Mouse (Mus musculus): ENCODE results near the gene Klhl29. TPM values are rescaled to one million over a fixed set of nuclear protein-coding genes. Genes with fewer than 3 reads are reported as not detected.

The Klhl29 gene
- polyA plus RNA-seq, 1 experiment: 6.7 TPM

DNA sequence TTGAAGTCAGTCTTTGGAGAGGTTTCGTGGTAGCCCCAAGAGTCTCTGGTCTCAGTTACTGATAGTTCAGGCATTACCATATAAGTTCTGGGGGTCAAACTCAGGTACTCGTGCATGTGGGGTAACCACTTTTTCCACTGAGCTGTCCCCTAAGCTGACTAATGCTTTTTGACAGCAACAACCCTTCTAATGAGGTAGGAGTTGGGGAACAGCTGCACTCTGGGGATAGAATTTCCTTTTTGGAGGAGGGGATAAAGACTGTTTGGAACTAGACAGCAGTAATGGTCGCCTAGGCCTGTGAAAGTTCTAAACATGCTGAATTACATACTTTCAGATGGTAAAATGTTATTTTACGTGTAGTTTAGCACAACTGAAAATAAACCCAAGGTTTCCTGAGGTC is 184.3 kb downstream of the Klhl29 start:
- no peak overlapping the region for H3K4me3 ChIP-seq (ENCODE audit: control insufficient read depth, insufficient read depth, low read length)
- no peaks in the 10 kb centered on the region for H3K36me3 ChIP-seq (ENCODE audit: control insufficient read depth, insufficient read depth, low read length)
- WGBS: 84% methylated on average over 4 of the region's 4 CpGs
- DNase-seq: no peak
- TF ChIP-seq CTCF (IDR thresholded peaks at IDR 0.05; ENCODE audit: borderline replicate concordance, control insufficient read depth, extremely low read depth, insufficient read depth, low read length, poor library complexity) (no peak), POLR2A (IDR thresholded peaks at IDR 0.05; ENCODE audit: control insufficient read depth, extremely low read depth, insufficient read depth, low read length, poor library complexity) (no peak)
- no peak overlapping the region for H3K27ac ChIP-seq (ENCODE audit: control insufficient read depth, insufficient read depth, low read length)
- no peaks in the 10 kb centered on the region for H3K27me3 ChIP-seq (ENCODE audit: control insufficient read depth, insufficient read depth, low read length)
- H3K4me1 ChIP-seq (replicated peaks; ENCODE audit: control insufficient read depth, insufficient read depth, low read length): no peaks in the 10 kb centered on the region; the same call in 1 of the 2 replicates

DNA sequence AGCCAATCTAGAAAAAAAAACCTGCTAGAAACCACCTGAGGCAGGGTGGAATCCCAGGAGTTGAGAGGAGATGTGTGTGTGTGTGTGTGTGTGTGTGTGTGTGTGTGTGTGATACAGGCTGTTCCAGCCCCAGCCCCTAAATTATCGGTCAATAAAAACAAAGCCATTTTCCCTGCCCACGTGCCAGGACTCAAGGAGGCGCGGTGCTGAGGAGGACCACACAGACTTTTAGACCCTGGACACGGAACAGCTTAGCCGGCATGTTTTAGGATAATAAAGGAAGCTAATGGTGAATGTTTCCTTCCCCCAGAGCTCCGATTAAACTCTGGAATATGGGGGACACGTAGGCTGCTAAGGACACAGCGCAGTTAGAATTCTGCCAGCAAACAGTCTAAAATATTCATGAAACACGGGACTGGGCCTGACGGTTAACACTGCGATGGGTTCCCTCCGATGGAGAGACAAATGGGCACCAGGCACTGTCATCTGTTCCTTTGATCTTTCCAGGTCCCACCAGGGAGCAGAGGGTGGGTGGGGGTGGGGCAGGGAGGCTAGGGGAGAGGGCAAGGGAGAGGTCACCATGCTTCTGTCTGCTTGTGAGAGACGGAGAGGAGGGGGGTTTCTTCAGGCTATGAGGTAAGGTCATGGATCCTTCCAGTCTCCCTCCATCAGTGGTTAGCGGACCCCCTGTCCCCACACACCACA is 185.9 kb downstream of the Klhl29 start:
- WGBS: 72% methylated on average over 15 of the region's 15 CpGs
- TF ChIP-seq CTCF (IDR thresholded peaks at IDR 0.05; ENCODE audit: borderline replicate concordance, control insufficient read depth, extremely low read depth, insufficient read depth, low read length, poor library complexity) (no peak), POLR2A (IDR thresholded peaks at IDR 0.05; ENCODE audit: control insufficient read depth, extremely low read depth, insufficient read depth, low read length, poor library complexity) (no peak)
- Histone ChIP-seq H3K36me3 (ENCODE audit: control insufficient read depth, insufficient read depth, low read length) (no peaks in the 10 kb centered on the region), H3K4me3 (ENCODE audit: control insufficient read depth, insufficient read depth, low read length) (no peak overlapping the region), H3K27me3 (ENCODE audit: control insufficient read depth, insufficient read depth, low read length) (no peaks in the 10 kb centered on the region), H3K27ac (ENCODE audit: control insufficient read depth, insufficient read depth, low read length) (no peak overlapping the region), H3K4me1 (replicated peaks; ENCODE audit: control insufficient read depth, insufficient read depth, low read length) (no peaks in the 10 kb centered on the region; the same call in 1 of the 2 replicates)
- no peak for DNase-seq

DNA sequence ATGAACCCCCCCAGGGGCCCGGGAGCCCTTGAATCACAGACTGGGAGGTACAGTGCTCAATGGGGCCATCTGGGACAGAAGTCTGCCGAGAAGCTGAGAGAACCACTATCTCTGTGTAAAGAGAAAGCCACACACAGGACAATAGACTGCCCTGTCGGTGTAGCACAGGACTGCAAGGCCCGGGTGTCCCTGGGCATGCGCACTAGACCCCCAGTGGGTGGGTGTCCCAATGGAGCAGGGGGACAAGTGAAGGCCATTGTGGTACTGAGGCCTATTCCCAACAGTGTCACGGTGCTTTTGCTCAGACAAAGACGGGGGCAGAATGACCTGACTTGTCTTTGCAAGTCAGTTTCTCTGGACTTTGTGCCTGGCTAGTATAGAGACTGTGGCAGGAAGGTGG is 186.6 kb downstream of the Klhl29 start:
- DNase-seq: no peak
- no peak overlapping the region for H3K27ac ChIP-seq (ENCODE audit: control insufficient read depth, insufficient read depth, low read length)
- WGBS: 87% methylated on average over 7 of the region's 7 CpGs
- no peaks in the 10 kb centered on the region; the same call in 1 of the 2 replicates for H3K4me1 ChIP-seq (replicated peaks; ENCODE audit: control insufficient read depth, insufficient read depth, low read length)
- TF ChIP-seq CTCF (IDR thresholded peaks at IDR 0.05; ENCODE audit: borderline replicate concordance, control insufficient read depth, extremely low read depth, insufficient read depth, low read length, poor library complexity): no peak
- no peak for TF ChIP-seq POLR2A (IDR thresholded peaks at IDR 0.05; ENCODE audit: control insufficient read depth, extremely low read depth, insufficient read depth, low read length, poor library complexity)
- H3K36me3 ChIP-seq (ENCODE audit: control insufficient read depth, insufficient read depth, low read length): no peaks in the 10 kb centered on the region
- H3K4me3 ChIP-seq (ENCODE audit: control insufficient read depth, insufficient read depth, low read length): no peak overlapping the region
- no peaks in the 10 kb centered on the region for H3K27me3 ChIP-seq (ENCODE audit: control insufficient read depth, insufficient read depth, low read length)

DNA sequence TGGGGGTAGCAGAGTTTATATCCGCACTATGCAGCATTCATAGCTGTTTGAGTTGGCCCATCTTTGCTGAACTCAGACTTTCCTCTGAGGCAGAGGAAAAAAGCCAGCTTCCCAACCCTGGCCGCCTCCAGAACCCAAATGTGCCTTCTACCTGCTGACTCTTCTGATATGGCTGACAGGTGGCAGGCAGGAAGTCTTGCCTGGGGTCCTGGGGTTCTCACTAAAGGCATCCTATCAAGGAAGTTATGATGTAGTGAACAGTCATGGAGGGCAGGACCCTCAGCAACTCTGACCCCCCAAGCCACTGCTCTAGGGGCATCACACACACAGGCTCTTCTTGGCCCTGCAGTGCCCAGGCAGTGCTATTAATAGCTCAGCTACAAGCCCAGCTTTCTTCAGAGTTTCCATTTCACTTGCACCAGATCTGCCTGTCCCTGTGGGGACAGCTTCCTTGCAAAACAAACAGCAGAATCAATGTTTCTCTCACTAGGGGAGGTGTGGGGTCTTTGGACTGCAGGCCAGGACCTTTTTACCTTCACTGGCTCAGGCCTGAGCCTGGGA is 187.6 kb downstream of the Klhl29 start:
- no peaks in the 10 kb centered on the region; the same call in 1 of the 2 replicates for H3K4me1 ChIP-seq (replicated peaks; ENCODE audit: control insufficient read depth, insufficient read depth, low read length)
- no peaks in the 10 kb centered on the region for H3K36me3 ChIP-seq (ENCODE audit: control insufficient read depth, insufficient read depth, low read length)
- no peak overlapping the region for H3K4me3 ChIP-seq (ENCODE audit: control insufficient read depth, insufficient read depth, low read length)
- H3K27ac ChIP-seq (ENCODE audit: control insufficient read depth, insufficient read depth, low read length): no peak overlapping the region
- DNase-seq: no peak
- H3K27me3 ChIP-seq (ENCODE audit: control insufficient read depth, insufficient read depth, low read length): no peaks in the 10 kb centered on the region
- TF ChIP-seq POLR2A (IDR thresholded peaks at IDR 0.05; ENCODE audit: control insufficient read depth, extremely low read depth, insufficient read depth, low read length, poor library complexity) (no peak), CTCF (IDR thresholded peaks at IDR 0.05; ENCODE audit: borderline replicate concordance, control insufficient read depth, extremely low read depth, insufficient read depth, low read length, poor library complexity) (no peak)
- 90% methylated on average over 2 of the region's 2 CpGs for WGBS

DNA sequence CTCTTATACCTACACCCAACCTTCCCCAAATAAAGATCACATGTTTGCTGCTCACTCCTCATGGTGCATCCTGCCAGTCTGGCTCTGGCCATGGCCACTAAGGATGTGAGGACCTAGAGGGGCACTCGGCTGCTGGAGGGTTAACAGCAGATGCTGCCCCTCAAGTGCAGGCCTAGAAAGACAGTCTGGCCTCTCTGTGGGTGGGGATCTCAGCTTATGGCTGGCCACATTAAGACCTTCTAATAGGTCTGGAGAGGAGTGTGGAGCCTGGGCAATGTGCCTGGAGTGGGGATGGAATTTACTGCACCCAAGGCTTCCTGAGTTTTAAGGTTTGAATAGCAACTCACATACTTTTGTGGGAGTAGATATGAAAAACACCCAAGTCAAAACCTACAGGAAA is 188.8 kb downstream of the Klhl29 start:
- WGBS: 100% methylated on average over 1 of the region's 1 CpGs
- no peak for TF ChIP-seq CTCF (IDR thresholded peaks at IDR 0.05; ENCODE audit: borderline replicate concordance, control insufficient read depth, extremely low read depth, insufficient read depth, low read length, poor library complexity)
- no peak for TF ChIP-seq POLR2A (IDR thresholded peaks at IDR 0.05; ENCODE audit: control insufficient read depth, extremely low read depth, insufficient read depth, low read length, poor library complexity)

DNA sequence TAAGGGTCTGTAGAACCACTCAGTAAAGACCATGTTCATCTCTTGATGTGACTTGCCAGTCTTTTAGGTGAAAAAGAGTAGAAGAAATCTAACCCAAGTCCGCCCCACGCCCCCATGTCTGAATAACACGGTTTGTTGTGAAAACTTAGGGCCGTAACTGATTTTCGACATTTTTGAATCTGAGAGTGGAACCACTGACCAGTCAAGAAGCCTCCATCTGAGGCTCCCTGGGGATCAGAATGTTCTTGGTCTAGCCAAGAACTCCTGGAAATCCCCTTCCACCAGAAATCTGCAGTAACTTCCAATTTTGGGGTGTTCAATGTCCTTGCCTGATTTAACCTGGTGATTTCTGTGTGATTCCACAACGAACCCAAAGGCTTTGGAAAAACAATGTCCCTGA is 189.9 kb downstream of the Klhl29 start:
- DNase-seq: no peak

More for the DNA sequence above, 188.8 kb downstream of the Klhl29 start:
- H3K27ac ChIP-seq (ENCODE audit: control insufficient read depth, insufficient read depth, low read length): no peak overlapping the region
- H3K4me1 ChIP-seq (replicated peaks; ENCODE audit: control insufficient read depth, insufficient read depth, low read length): no peaks in the 10 kb centered on the region; the same call in 1 of the 2 replicates
- no peaks in the 10 kb centered on the region for H3K27me3 ChIP-seq (ENCODE audit: control insufficient read depth, insufficient read depth, low read length)
- H3K36me3 ChIP-seq (ENCODE audit: control insufficient read depth, insufficient read depth, low read length): no peaks in the 10 kb centered on the region
- DNase-seq: no peak
- no peak overlapping the region for H3K4me3 ChIP-seq (ENCODE audit: control insufficient read depth, insufficient read depth, low read length)

More for the DNA sequence above, 189.9 kb downstream of the Klhl29 start:
- no peak overlapping the region for H3K4me3 ChIP-seq (ENCODE audit: control insufficient read depth, insufficient read depth, low read length)
- H3K4me1 ChIP-seq (replicated peaks; ENCODE audit: control insufficient read depth, insufficient read depth, low read length): no peaks in the 10 kb centered on the region
- WGBS: 94% methylated on average over 6 of the region's 6 CpGs
- H3K27ac ChIP-seq (ENCODE audit: control insufficient read depth, insufficient read depth, low read length): no peak overlapping the region
- H3K27me3 ChIP-seq (ENCODE audit: control insufficient read depth, insufficient read depth, low read length): no peaks in the 10 kb centered on the region
- TF ChIP-seq POLR2A (IDR thresholded peaks at IDR 0.05; ENCODE audit: control insufficient read depth, extremely low read depth, insufficient read depth, low read length, poor library complexity) (no peak), CTCF (IDR thresholded peaks at IDR 0.05; ENCODE audit: borderline replicate concordance, control insufficient read depth, extremely low read depth, insufficient read depth, low read length, poor library complexity) (no peak)
- no peaks in the 10 kb centered on the region for H3K36me3 ChIP-seq (ENCODE audit: control insufficient read depth, insufficient read depth, low read length)
